Mouse (Mus musculus) right cerebral cortex, postnatal 4 days (tissue): ENCODE data around the gene Kdelr1.

ENCODE experiments used
- DNase-seq: peaks from one replicate; pipeline ENCODE4 v3.0.0-alpha.2; 2022

The Kdelr1 gene

GRCm38 (mm10) chr7:45872624-45873023 lies at the start of gene Kdelr1:
TSS of gene Kdelr1 (plus strand) at chr7:45872772.
- DNase-seq = peak; percentile 94

DNA sequence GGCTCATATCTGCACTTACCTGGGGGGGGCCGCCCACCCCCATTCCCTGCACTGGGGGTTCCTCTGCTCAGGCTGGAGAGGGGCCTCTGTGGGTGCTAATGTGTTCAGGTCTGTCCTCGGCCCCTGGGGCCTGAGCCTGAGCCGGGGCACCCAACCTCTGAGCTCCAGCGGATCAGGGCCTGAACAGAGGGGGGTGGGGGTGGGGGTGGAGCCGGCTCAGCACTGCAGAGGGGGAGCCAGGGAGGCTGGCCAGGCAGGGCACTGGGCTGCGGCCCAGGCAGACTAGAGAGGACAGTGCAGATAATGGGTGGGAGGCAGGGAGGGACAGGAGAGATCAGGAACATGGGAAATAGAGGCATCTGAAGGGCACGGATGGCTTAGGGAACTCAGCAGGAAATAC lies 48.0 kb upstream of the Kdelr1 start, which contains the start of gene Kcnj14:
TSS of gene Kcnj14 (minus strand) at position 185 of the 400 bp plus-strand sequence.
- no peak for DNase-seq

DNA sequence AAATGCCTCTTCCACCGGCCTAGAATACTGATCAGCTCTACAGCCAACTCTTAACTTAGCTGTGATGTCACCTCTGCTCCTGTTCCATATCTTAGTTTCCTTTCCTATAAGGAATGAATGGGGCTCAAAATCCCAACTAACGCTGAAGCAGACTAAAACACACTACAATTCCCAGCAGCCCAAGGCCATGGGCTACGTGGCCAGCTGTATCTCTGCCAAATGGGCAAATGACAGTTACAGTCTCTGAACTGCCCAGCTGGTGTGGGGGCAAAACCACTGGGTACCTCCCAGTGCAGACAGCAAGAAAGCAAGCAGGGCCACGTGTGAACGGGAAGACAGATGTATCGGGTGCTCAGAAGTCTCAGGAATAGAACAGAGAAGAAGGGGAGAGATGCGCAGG lies 45.9 kb upstream of the Kdelr1 start:
- DNase-seq = no peak

DNA sequence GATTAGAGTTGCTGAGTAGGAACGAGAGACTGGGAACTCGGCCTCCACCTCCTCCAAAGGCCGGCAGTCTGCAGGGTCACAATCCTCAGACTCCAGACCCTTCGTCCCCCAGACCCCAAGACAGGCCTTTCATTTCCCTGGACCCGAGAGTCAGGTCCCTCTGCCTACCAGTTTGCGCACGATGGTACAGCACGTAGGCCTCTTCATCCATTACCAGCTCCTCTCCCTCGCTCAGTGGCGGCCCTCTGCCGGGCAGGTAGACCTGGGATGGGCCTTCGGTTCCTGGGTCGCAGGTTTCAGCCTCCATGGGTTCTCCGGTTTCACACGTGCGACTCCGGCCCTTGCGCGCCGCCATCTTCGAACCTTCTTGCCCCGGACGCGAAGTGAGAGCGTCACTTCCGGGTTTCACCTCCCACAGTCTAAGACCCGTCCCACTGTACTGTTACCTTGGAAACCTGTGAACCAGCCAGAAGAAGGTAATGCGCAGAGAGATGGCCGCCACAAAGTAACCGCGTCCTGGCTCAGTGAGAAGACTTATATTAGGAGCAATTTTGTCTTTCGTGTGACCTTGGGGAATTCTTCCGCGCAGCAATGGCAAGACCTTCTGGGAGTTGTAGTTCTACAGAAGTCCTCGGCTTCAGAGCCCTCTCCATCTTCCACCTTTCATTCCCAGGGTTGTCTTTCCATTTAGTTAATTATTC lies 42.0 kb upstream of the Kdelr1 start, which contains the start of gene Grwd1:
TSS of gene Grwd1 (minus strand) at position 518 of the 701 bp plus-strand sequence.
- peak; percentile 82 for DNase-seq

DNA sequence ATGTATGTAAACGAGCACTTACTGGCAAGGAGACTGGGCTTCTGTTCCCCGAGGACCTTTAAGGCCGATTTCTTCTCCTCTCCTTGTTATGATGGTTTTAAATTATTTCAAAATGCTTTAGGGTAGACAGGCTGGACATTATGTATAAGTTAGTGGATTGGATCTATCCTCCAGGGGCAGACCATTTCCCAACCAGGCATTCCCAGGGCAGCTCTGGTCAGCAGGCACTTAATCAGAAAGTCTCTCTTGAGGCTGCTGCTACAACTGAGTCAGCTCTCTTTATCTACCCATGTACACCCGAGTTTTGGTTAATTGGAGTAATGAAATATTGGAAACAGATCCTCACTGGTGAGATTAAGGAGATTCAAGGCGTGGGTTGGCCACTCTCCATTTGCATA lies 41.4 kb upstream of the Kdelr1 start:
- DNase-seq = no peak

DNA sequence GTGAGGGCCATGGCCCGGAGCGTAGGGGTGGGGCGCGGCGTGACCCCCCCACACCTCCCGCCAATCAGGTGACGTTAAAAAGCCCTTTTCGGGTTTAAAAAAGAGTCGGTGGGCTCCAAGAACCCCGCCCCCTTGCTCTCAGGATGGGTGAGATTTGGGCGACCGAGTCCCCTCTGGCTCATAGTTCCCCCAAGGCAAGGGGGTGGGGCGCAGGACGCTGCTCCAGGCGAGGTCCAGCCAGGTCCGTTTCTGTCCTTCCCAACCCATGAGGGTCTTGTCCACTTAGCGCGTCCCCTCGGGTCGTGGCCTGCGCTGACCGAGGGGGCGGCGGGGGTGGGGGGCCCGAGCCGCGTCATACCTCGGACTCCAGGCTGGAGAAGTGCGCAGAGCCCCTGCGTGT lies 40.1 kb upstream of the Kdelr1 start:
- no peak for DNase-seq

DNA sequence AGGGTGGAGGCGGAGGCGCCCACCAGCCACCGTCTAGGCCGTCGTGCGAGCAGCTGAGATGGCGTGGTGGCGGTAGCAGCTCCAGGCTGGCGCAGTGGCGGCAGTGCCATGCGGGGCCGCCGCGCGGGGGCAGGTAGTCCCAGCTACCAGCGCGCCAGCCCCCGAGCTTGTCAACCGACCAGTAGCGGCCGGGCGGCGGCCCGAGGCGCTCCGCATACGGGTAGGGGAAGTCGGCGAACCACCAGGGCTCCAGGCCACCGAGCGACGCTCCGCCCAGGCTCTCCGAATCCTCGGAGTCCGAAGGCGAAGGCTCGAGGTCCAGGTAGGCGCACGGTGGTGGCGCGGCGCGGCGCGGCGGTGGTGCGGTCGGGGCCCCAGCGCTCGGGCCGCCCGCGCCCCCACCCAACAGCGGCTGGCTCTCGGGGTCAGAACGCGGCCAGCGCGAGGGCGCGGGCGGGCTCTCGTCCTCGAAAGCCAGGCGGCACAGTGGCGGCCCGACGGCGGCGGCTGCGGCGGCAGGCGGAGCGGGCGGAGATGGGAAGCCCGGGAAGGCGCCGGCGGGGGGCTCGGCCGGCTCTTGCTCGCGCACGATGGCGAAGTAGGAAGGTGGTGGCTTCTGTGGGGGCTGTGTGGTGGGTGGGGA lies 39.3 kb upstream of the Kdelr1 start:
- peak; percentile 35 for DNase-seq

GRCm38 (mm10) chr7:45833924-45834323 lies 38.6 kb upstream of the Kdelr1 start:
- peak; percentile 16 for DNase-seq

DNA sequence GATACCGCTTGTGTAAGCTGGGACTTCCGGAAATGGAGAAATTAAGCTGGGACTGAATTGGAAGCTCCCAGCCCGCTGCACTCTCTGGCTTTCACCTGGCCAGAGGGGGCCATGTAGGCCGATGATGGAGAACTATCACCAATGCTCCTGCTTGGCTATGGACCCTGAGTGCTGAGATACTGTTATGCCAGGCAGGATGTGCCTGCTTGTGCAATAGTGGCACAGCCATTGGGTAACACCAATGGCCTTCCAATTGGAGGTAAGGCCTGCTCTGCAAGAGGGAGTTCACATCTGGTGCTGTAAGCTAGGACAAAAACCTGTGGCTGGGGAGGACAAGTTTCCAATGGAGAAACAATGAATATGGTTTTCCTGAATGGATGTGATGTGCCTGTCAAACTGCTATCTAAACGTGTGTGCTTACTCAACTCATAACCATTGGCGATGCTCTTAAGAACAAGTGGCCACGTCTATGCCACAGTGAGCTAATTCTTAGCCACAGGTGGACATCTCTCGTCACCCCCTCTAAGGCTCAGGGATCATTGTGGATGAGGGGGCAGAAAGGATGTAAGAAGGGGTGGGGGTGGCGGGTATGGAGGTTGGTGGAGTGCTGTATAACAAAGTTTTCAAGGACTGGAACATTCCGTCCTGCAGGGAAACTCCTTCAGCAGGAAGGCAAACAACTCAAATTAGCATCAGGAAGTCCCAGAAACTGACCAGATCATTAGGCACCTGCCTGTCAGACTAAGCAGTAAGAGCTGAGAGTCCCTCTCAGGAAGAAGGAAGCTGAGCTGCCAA lies 29.4 kb upstream of the Kdelr1 start:
- DNase-seq = no peak

- DNase-seq = no peak
Measured at GRCm38 (mm10) chr7:45848447-45849027, 24.0 kb upstream of the Kdelr1 start.

DNA sequence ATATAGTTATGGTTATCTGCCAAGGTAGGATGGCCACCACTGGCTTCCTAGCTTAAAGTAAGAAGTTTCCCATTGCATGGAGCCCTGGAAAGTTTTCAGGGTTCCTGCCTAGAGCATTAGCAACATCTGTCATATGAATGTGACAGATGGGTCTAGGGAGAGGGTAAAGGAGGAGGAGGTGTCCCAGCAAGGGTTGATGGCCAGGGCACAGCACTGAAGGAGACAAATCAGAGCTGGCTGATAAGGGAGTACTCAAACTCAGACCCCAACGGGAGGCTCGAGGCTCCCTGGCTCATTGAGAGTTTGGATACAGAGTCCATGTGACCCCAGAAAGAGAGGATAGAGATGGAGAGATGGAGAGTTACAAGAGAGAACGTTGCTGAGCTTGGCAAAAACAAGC lies 21.9 kb upstream of the Kdelr1 start:
- no peak for DNase-seq

GRCm38 (mm10) chr7:45853089-45853488 lies 19.5 kb upstream of the Kdelr1 start:
- no peak for DNase-seq

DNA sequence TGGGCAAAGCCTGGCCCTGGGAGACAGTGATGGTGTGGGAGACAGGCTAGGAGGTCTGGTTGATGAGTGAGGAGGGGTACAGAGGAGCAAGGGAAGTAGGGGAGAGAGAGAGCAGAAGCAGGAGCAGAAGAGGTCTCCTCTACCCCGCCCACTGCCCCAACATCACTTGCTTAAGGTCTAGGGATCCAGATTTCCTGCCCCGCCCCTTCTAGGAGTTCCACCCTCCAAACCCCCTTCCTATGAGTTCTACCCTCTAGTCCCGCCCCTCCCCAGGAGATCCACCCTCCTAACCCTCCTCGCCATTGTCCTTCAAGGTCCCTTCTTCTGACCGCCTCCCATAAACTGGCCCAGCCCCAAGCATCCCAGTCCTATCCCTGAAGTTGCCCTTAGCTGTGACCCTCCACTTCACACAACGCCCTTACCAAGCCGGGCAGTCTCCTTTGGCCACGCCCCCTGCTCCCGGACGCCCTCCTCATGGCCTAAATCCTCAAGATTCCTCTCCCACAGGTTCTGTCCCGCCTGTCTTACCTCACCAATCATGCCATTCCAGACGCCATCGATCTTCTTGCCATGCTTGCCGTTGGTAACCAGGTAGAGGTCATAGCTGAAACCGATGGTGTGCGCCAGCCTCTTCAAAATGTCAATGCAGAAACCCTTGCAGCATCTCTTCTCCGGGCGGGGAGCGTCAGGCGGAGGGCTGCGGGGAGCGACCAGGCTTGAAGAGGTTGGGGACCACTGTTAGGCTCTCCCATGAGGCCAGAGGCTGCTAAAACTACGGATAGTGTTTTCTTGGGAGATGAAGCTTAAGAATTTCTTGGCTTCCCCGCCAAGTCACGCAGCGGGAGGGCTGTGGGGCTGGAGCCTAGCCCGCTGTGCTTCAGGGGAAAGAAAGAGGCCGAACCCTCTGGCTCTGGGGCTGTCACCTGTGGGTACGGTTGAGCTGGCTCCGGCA lies 15.3 kb upstream of the Kdelr1 start:
- DNase-seq = no peak

DNA sequence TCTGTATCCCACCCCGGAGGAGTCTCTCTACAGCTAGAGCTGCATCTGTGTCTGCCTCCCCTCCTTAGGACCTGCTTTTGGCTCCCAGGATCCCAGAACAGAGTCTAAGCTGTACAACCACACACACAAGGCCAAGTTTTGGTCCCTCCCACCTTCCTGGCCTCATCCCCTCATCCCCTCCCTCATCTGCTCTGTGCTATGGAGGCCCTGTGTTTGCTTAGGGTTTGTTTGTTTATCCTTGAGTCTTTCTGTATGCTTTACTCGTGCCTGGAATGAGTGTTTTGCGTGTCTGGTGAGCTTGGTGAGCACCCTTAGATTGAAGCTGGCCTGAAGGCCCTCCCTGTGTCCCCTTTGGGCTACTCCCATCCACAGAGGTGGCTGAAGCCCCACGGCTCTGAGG lies 13.6 kb upstream of the Kdelr1 start:
- DNase-seq = no peak

GRCm38 (mm10) chr7:45862804-45863203 lies 9.8 kb upstream of the Kdelr1 start:
- no peak for DNase-seq

- no peak for DNase-seq
Measured at GRCm38 (mm10) chr7:45864435-45864834, 8.1 kb upstream of the Kdelr1 start.

GRCm38 (mm10) chr7:45865925-45866910 lies 6.4 kb upstream of the Kdelr1 start:
- peak; percentile 93 for DNase-seq

GRCm38 (mm10) chr7:45867871-45868270 lies 4.7 kb upstream of the Kdelr1 start:
- no peak for DNase-seq

GRCm38 (mm10) chr7:45869107-45869670 lies 3.4 kb upstream of the Kdelr1 start:
- DNase-seq = no peak

GRCm38 (mm10) chr7:45869787-45870186 lies 2.8 kb upstream of the Kdelr1 start:
- DNase-seq = no peak
